Mouse (Mus musculus) CH12.LX (cell line): ENCODE data around the gene Trim47. TPM values are rescaled to one million over a fixed set of nuclear protein-coding genes. Genes with fewer than 3 reads are reported as not detected.
A peak's percentile ranks its signal among the peaks of the same experiment; 100 is the strongest.

Source experiments
- DNase-seq: peaks from one replicate; pipeline ENCODE4 v3.0.0-alpha.2; 2013; ENCODE audit errors: extremely low read depth
- H3K27ac ChIP-seq: 2 replicates; pipeline ENCODE4 v1.5.1; 2012; ENCODE audit warnings: low read depth, mild to moderate bottlenecking, control low read depth, moderate library complexity; ENCODE audit not compliant: insufficient read depth
- H3K27me3 ChIP-seq: replicated peaks from 2 replicates; pipeline ENCODE3; 2012; ENCODE audit warnings: inconsistent platforms
- H3K36me3 ChIP-seq, 2 experiments: replicated peaks in 1 of 2; 2 replicates each; pipeline versions ENCODE3 to v1.6.1; 2012; ENCODE audit warnings: inconsistent platforms in 1 of 2, low read length in 1 of 2, mild to moderate bottlenecking in 1 of 2, mixed read lengths in 1 of 2, moderate library complexity in 1 of 2; ENCODE audit not compliant: control insufficient read depth in 1 of 2, insufficient read depth in 1 of 2
- H3K4me1 ChIP-seq, 2 experiments: 2 replicates each; pipeline ENCODE4 v1.6.1; 2012; ENCODE audit warnings: inconsistent platforms in 1 of 2, moderate library complexity in 1 of 2; ENCODE audit not compliant: insufficient read depth in 2 of 2, control insufficient read depth in 1 of 2
- H3K4me2 ChIP-seq: 2 replicates; pipeline ENCODE4 v1.6.1; 2012; ENCODE audit warnings: low read depth, mild to moderate bottlenecking, control low read depth; ENCODE audit not compliant: poor library complexity, insufficient read depth, severe bottlenecking
- H3K4me3 ChIP-seq, 3 experiments: fragments of 150-350 bp in 1 of 3; sonication (generic) in 1 of 3; replicated peaks in 1 of 3; 2 replicates each; pipeline versions ENCODE3 to v1.5.1; 2011 to 2012; ENCODE audit warnings: low read depth in 2 of 3, low read length in 2 of 3, mild to moderate bottlenecking in 2 of 3, moderate library complexity in 2 of 3, control low read depth in 1 of 3, improper control_type of control experiment in 1 of 3, inconsistent platforms in 1 of 3, mixed read lengths in 1 of 3; ENCODE audit not compliant: poor library complexity in 1 of 3
- H3K79me2 ChIP-seq: replicated peaks from 2 replicates; pipeline ENCODE4 v1.6.1; 2012; ENCODE audit warnings: mild to moderate bottlenecking, moderate library complexity; ENCODE audit not compliant: control insufficient read depth, poor library complexity, insufficient read depth, severe bottlenecking; ENCODE audit errors: extremely low read depth
- H3K9ac ChIP-seq: 2 replicates; pipeline ENCODE4 v1.6.1; 2012; ENCODE audit warnings: low read depth, mild to moderate bottlenecking, control low read depth, moderate library complexity; ENCODE audit not compliant: insufficient read depth
- H3K9me3 ChIP-seq: replicated peaks from 2 replicates; pipeline ENCODE3; 2012; ENCODE audit warnings: low read length, inconsistent platforms, mixed read lengths
- CHD2 ChIP-seq: IDR thresholded peaks from 2 replicates; pipeline ENCODE4 v1.6.1; 2011; ENCODE audit warnings: low read length, improper control_type of control experiment
- CTCF ChIP-seq, 2 experiments: IDR thresholded peaks in 1 of 2; conservative IDR thresholded peaks in 1 of 2; 2 replicates each; pipeline ENCODE4 v1.5.1; 2011 to 2012; ENCODE audit warnings: low read depth in 2 of 2, low read length in 2 of 2, improper control_type of control experiment in 1 of 2, inconsistent platforms in 1 of 2, mild to moderate bottlenecking in 1 of 2, moderate library complexity in 1 of 2
- E2F4 ChIP-seq: IDR thresholded peaks from 2 replicates; pipeline ENCODE4 v1.6.1; 2011; ENCODE audit warnings: low read depth, low read length, improper control_type of control experiment; ENCODE audit not compliant: insufficient replicate concordance
- ETS1 ChIP-seq: conservative IDR thresholded peaks from 2 replicates; pipeline ENCODE4 v1.6.1; 2012; ENCODE audit warnings: low read depth, mild to moderate bottlenecking, inconsistent platforms, low read length, improper control_type of control experiment, moderate library complexity
- IRF4 ChIP-seq: IDR thresholded peaks from 2 replicates; pipeline ENCODE4 v1.6.1; 2014; ENCODE audit warnings: low read depth, mild to moderate bottlenecking, inconsistent platforms, low read length, improper control_type of control experiment
- JUND ChIP-seq: conservative IDR thresholded peaks from 2 replicates; pipeline ENCODE4 v1.6.1; 2011; ENCODE audit warnings: low read depth, low read length, improper control_type of control experiment
- KAT2A ChIP-seq: IDR thresholded peaks from 2 replicates; pipeline ENCODE4 v1.6.1; 2012; ENCODE audit warnings: low read length, improper control_type of control experiment, inconsistent platforms; ENCODE audit not compliant: insufficient replicate concordance
- MAX ChIP-seq: IDR thresholded peaks from 2 replicates; pipeline ENCODE4 v1.6.1; 2011; ENCODE audit warnings: low read length, improper control_type of control experiment
- MAZ ChIP-seq: IDR thresholded peaks from 2 replicates; pipeline ENCODE4 v1.6.1; 2012; ENCODE audit warnings: low read depth, mild to moderate bottlenecking, inconsistent platforms, low read length, improper control_type of control experiment, moderate library complexity
- MEF2A ChIP-seq: IDR thresholded peaks from 2 replicates; pipeline ENCODE4 v1.6.1; 2014; ENCODE audit warnings: low read depth, mild to moderate bottlenecking, inconsistent platforms, low read length, improper control_type of control experiment, borderline replicate concordance
- MXI1 ChIP-seq: IDR thresholded peaks from 2 replicates; pipeline ENCODE4 v1.6.1; 2011; ENCODE audit warnings: mild to moderate bottlenecking, low read depth, low read length, improper control_type of control experiment
- NELFE ChIP-seq: IDR thresholded peaks from 2 replicates; pipeline ENCODE4 v1.6.1; 2011; ENCODE audit warnings: low read depth, low read length, improper control_type of control experiment
- NRF1 ChIP-seq: IDR thresholded peaks from 2 replicates; pipeline ENCODE4 v1.6.1; 2014; ENCODE audit warnings: low read depth, mild to moderate bottlenecking, inconsistent platforms, low read length, improper control_type of control experiment, moderate library complexity
- PAX5 ChIP-seq: IDR thresholded peaks from 2 replicates; pipeline ENCODE4 v1.6.1; 2012; ENCODE audit warnings: low read length, inconsistent platforms, mixed read lengths
- POLR2A ChIP-seq: IDR thresholded peaks from 2 replicates; pipeline ENCODE4 v1.6.1; 2011; ENCODE audit warnings: low read depth, mild to moderate bottlenecking, improper control_type of control experiment, low read length
- RAD21 ChIP-seq: IDR thresholded peaks from 2 replicates; pipeline ENCODE4 v1.6.1; 2011; ENCODE audit warnings: low read depth, mild to moderate bottlenecking, low read length, improper control_type of control experiment, moderate library complexity
- RCOR1 ChIP-seq: conservative IDR thresholded peaks from 2 replicates; pipeline ENCODE4 v1.6.1; 2012; ENCODE audit warnings: low read depth, mild to moderate bottlenecking, inconsistent platforms, low read length, improper control_type of control experiment
- SMC3 ChIP-seq: IDR thresholded peaks from 2 replicates; pipeline ENCODE4 v1.6.1; 2011; ENCODE audit warnings: low read depth, low read length, improper control_type of control experiment
- TBP ChIP-seq: conservative IDR thresholded peaks from 2 replicates; pipeline ENCODE4 v1.6.1; 2011; ENCODE audit warnings: low read depth, low read length, improper control_type of control experiment
- TCF12 ChIP-seq: IDR thresholded peaks from 2 replicates; pipeline ENCODE4 v1.6.1; 2014; ENCODE audit warnings: low read depth, mild to moderate bottlenecking, inconsistent platforms, low read length, improper control_type of control experiment
- USF1 ChIP-seq: IDR thresholded peaks from 2 replicates; pipeline ENCODE4 v1.6.1; 2014; ENCODE audit warnings: low read depth, mild to moderate bottlenecking, inconsistent platforms, low read length, improper control_type of control experiment
- USF2 ChIP-seq: conservative IDR thresholded peaks from 2 replicates; pipeline ENCODE4 v1.6.1; 2011; ENCODE audit warnings: low read depth, low read length, improper control_type of control experiment
- ZC3H11A ChIP-seq: IDR thresholded peaks from 2 replicates; pipeline ENCODE4 v1.6.1; 2012; ENCODE audit warnings: low read depth, mild to moderate bottlenecking, inconsistent platforms, low read length, improper control_type of control experiment
- ZKSCAN1 ChIP-seq: IDR thresholded peaks from 2 replicates; pipeline ENCODE4 v1.6.1; 2012; ENCODE audit warnings: low read depth, inconsistent platforms, low read length, improper control_type of control experiment, borderline replicate concordance
- dilution Hi-C: fragments of 300-500 bp; cut with MboI; formaldehyde crosslinking; loops from 2 replicates; pipeline ENCODE4 v1.14.3; 2020; ENCODE audit warnings: low sequenced_read_pairs; ENCODE audit not compliant: extremely low pct_unique_long_range_greater_than_20kb, extremely low pct_ligation_motif_present
- in situ Hi-C: fragments of 300-500 bp; cut with MboI; formaldehyde crosslinking; loops from 3 replicates; pipeline ENCODE4 v1.14.3; 2019; ENCODE audit warnings: low sequenced_read_pairs, low pct_ligation_motif_present, low pct_unique_long_range_greater_than_20kb, mixed read lengths
- polyA plus RNA-seq: library from polyadenylated mRNA; unstranded; fragments of >175 nt; gene quantifications from 2 replicates; pipeline ENCODE4 v1.2.1, GENCODE M21; 2012; ENCODE audit warnings: low read depth; ENCODE audit not compliant: insufficient read length
- total RNA-seq, 2 experiments: library from RNA; depleted of rRNA; stranded (reverse); fragments of 300-350 nt in 1 of 2; fragments of >200 nt in 1 of 2; gene quantifications; 2 replicates each; pipeline ENCODE4 v1.2.3; 2012 to 2014

The Trim47 gene
- total and polyA plus RNA-seq, 3 experiments, result 0.21 to 0.38 TPM; not detected in 1

DNA sequence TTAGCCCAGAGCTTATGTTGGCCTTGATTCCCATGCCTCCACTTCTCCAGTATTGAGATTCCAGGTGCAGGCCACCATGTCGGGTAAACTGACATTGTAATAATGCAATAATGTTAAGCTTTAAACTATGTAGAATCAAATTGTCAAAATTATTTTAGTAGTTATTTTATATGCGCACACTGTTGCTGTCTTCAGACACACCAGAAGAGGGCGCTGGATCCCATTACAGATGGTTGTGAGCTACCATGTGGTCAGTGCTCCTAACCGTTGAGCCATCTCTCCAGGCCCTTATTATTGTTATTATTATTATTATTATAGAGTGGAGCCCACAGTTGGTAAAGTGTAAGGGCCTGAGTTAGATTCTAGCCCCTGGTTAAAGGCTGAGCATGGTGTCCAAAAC, 15.9 kb downstream of the Trim47 start:
- Histone ChIP-seq H3K4me1 (peaks cover 12 to 13% of the 10 kb centered on the region in 2 experiments), H3K9me3 (peaks cover 12% of the 10 kb centered on the region), H3K36me3 (no peaks in the 10 kb centered on the region), H3K9ac (no peak overlapping the region), H3K27ac (no peak overlapping the region), H3K79me2 (no peaks in the 10 kb centered on the region), H3K27me3 (no peaks in the 10 kb centered on the region), H3K4me3 (no peak overlapping the region), H3K4me2 (no peak overlapping the region)
- no peak for DNase-seq
- dilution Hi-C loops (no loop called here), in situ Hi-C loops (no loop called here)
- TF ChIP-seq CTCF (conservative IDR thresholded peaks at IDR 0.05 in 1 of 2, IDR thresholded peaks at IDR 0.05 in 1 of 2; ENCODE audit: low read depth in 2 of 2, low read length in 2 of 2) (peak in 1 of 2 experiments; percentile 22; a peak in 1 of 4 replicates), CHD2 (no peak), SMC3 (no peak), PAX5 (no peak), TBP (no peak)

DNA sequence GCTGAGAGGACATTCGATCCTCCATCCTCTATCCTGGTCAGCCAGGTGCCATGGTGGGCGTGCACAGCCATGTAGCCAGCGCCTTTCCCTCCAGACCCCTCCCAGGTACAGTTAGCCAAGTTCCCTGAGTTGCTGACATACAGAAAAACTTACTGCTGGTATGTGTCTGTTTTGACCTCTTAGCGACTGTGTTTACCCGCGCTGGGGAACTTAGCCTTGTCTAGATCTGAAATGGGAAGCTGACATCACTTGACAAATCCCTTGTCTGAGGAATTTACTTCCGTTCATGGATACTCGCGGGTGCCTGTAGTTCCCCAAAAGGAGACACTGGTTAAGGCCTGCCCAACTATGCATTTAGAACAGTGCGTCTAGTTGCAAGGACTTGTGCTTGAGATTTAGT, 16.5 kb downstream of the Trim47 start:
- no peaks in the 10 kb centered on the region for H3K27me3 ChIP-seq
- in situ Hi-C loops, result no loop called here

DNA sequence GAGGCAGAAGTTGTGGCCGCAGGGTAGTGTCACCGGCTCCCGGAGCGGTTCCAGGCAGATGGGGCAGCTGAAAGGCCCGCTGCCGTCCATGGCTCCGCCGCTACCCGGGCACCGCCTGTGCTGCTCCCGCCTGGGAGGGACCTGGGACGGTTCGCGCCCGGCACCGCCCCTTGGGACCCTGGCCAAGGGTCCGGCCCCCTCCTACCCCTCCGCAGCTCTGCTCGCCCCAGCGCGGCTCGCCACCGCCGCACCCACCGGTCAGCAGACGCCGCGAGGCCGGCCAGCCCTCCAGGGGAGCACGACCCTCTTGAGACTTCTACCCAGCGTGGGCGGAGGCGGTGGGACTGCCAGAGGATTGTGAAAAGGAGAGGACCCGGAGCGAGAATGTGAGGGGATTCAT, 16.9 kb downstream of the Trim47 start:
- TF ChIP-seq KAT2A (no peak), RAD21 (no peak), POLR2A (no peak)
- Histone ChIP-seq H3K9ac (no peak overlapping the region), H3K79me2 (no peaks in the 10 kb centered on the region), H3K4me1 (peaks cover 12 to 13% of the 10 kb centered on the region in 2 experiments), H3K36me3 (no peaks in the 10 kb centered on the region), H3K4me3 (no peak overlapping the region), H3K9me3 (peaks cover 12% of the 10 kb centered on the region), H3K4me2 (no peak overlapping the region), H3K27ac (no peak overlapping the region), H3K27me3 (no peaks in the 10 kb centered on the region)
- DNase-seq, result no peak
- in situ Hi-C loops, result no loop called here
- dilution Hi-C loops, result no loop called here

More for the DNA sequence above, 16.5 kb downstream of the Trim47 start:
- no peak overlapping the region for H3K9ac ChIP-seq
- H3K79me2 ChIP-seq, result no peaks in the 10 kb centered on the region
- no peak overlapping the region for H3K4me3 ChIP-seq
- TF ChIP-seq ETS1 (no peak), TCF12 (no peak), NELFE (no peak), E2F4 (no peak), ZC3H11A (no peak), POLR2A (no peak), MXI1 (no peak), USF1 (no peak), USF2 (no peak), CHD2 (no peak), RCOR1 (no peak), MEF2A (no peak), ZKSCAN1 (no peak), RAD21 (no peak), MAZ (no peak), MAX (no peak), TBP (no peak), JUND (no peak), IRF4 (no peak), NRF1 (no peak)
- TF ChIP-seq, all 38 proteins: peak for 0
- peaks cover 12% of the 10 kb centered on the region for H3K9me3 ChIP-seq
- no peak overlapping the region for H3K4me2 ChIP-seq
- peaks cover 12 to 13% of the 10 kb centered on the region in 2 experiments for H3K4me1 ChIP-seq
- H3K36me3 ChIP-seq, result no peaks in the 10 kb centered on the region
- dilution Hi-C loops, result no loop called here
- DNase-seq, result no peak
- H3K27ac ChIP-seq, result no peak overlapping the region
